Mouse (Mus musculus) frontal cortex, postnatal 14 days (tissue): ENCODE results near the gene Sf3a2.
"Not testable (repeated sequence)": the region's sequence is repeated elsewhere in the genome, so short reads cannot be mapped to it uniquely, and the experiment has no call there.

Source experiments
- DNase-seq, 2 experiments: peaks; one replicate each; pipeline ENCODE4 v3.0.0; 2022; ENCODE audit warnings: low spot score in 2 of 2

The Sf3a2 gene

GRCm38 (mm10) chr10:80804916-80805315 is 6.9 kb downstream of the Sf3a2 start, which contains the start of gene Amh:
TSS of gene Amh (plus strand) at chr10:80805243.
- no peak for DNase-seq

GRCm38 (mm10) chr10:80805322-80805721 is 7.3 kb downstream of the Sf3a2 start:
- no peak for DNase-seq

- DNase-seq = peak in 1 of 2 experiments; percentile 72
Measured at GRCm38 (mm10) chr10:80805925-80806324, 7.9 kb downstream of the Sf3a2 start.

- DNase-seq = no peak
Measured at GRCm38 (mm10) chr10:80806341-80807056, 8.5 kb downstream of the Sf3a2 start.

GRCm38 (mm10) chr10:80807057-80807627 is 9.1 kb downstream of the Sf3a2 start:
- DNase-seq = peak; percentile 81 to 86

GRCm38 (mm10) chr10:80808099-80808984 is 10.3 kb downstream of the Sf3a2 start:
- DNase-seq = no peak

- no peak for DNase-seq
Measured at GRCm38 (mm10) chr10:80808985-80809632, 11.1 kb downstream of the Sf3a2 start.

- DNase-seq = no peak
Measured at GRCm38 (mm10) chr10:80810084-80810483, 12.1 kb downstream of the Sf3a2 start.

- no peak for DNase-seq
Measured at GRCm38 (mm10) chr10:80812391-80813041, 14.5 kb downstream of the Sf3a2 start.

- no peak for DNase-seq
Measured at GRCm38 (mm10) chr10:80813366-80813765, 15.4 kb downstream of the Sf3a2 start, which contains the start of gene Jsrp1. TSS of gene Jsrp1 (minus strand) at chr10:80813498.

- DNase-seq = no peak
Measured at GRCm38 (mm10) chr10:80814800-80815199, 16.8 kb downstream of the Sf3a2 start.

- DNase-seq = not testable (repeated sequence)
Measured at GRCm38 (mm10) chr10:80816303-80816702, 18.3 kb downstream of the Sf3a2 start.

GRCm38 (mm10) chr10:80817164-80817563 is 19.2 kb downstream of the Sf3a2 start:
- no peak for DNase-seq

GRCm38 (mm10) chr10:80817955-80818354 is 20.0 kb downstream of the Sf3a2 start:
- DNase-seq = not testable (repeated sequence)

GRCm38 (mm10) chr10:80818599-80819281 is 20.7 kb downstream of the Sf3a2 start:
- no peak for DNase-seq

- DNase-seq = no peak
Measured at GRCm38 (mm10) chr10:80819406-80819805, 21.4 kb downstream of the Sf3a2 start.

GRCm38 (mm10) chr10:80821991-80822390 is 24.0 kb downstream of the Sf3a2 start:
- DNase-seq = no peak

GRCm38 (mm10) chr10:80822528-80822927 is 24.5 kb downstream of the Sf3a2 start:
- no peak for DNase-seq

GRCm38 (mm10) chr10:80823316-80823715 is 25.3 kb downstream of the Sf3a2 start:
- DNase-seq = no peak

GRCm38 (mm10) chr10:80823847-80824643 is 26.0 kb downstream of the Sf3a2 start:
- no peak for DNase-seq
